Mouse (Mus musculus): ENCODE measurements around the gene Ppp4r3b.

The Ppp4r3b gene

GRCm38 (mm10) chr11:29238551-29238950 lies 65.9 kb downstream of the Ppp4r3b start:
- DNase-seq = no peak

GRCm38 (mm10) chr11:29239353-29239752 lies 66.7 kb downstream of the Ppp4r3b start:
- DNase-seq = no peak

GRCm38 (mm10) chr11:29241961-29242360 lies 69.3 kb downstream of the Ppp4r3b start:
- DNase-seq = no peak

DNA sequence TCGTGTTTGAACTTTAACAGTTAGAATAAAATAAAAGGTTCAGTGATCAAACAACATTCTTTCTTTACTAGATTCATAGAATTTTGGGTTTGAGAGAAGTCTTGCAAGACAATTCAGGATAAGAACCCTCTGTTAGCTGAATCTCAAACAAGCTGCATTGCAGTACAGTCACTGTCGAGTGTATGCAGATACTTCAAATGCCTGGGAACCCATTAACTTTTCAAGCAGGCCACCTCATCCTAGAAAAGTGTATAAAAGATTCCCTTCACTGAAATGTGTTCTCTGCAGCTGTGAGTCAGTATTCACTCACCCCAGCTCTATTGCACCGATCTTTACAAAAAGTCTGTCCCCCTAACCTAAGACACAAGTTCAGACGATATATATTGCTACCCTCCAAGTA lies 73.3 kb downstream of the Ppp4r3b start:
- DNase-seq = no peak

DNA sequence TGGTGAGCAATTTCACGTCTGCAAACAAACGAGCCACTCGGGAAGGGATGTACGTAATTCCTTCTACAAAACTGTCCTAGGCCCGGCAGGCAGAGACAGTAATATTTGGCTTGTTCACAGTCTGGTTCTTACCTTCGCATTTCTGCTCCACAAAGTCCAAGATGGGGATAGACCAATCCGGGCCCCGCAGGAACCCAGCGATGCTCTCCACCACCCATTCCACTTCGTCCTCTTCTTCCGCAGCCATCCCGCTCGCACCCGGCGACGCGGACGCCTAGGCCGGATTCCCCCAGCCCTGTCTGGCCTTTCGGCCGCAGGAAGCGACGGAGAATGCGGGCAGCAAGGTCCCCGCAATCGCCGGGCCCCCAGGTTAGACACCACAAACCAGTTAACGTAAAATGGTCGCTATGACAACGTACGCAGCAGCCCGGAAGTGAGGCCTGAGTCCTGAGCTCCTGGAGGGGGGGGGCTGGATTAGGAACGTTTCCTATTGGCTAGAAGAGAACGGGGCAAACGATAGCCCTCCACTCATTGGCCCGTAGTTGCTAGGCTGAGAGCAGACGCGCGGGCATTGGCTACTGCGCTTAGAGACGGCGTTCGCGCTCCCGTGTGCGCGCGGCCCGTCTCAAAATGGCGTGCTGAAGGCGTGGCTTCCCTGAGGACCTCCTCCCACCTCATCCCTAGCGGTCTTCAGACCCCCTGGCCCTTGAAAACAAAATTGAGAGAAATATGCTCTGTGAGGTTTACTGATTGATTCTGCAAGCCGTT lies 74.4 kb downstream of the Ppp4r3b start, which contains the start of gene Cfap36:
Gene Cfap36, minus strand, starts transcription at position 527 of the 768 bp plus-strand sequence.
- DNase-seq = peak; percentile 95

DNA sequence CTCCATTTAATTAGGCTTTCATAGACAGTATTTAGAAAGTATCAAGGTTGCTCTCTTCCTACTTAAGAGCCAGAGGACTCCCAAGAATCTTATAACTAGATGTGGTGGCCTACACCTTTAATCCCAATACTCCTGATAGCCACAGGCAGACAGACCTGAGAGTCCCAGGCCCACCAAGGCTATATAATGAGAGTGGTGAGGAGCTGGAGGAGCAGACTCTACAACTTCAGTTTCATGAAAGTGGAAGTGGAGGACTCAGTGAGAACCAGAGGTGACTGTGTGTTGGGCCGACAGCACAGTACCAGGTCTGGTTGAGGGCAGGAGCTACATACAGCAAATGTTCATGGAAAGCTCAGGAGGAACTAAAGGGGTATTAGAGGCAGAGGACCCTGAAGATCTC lies 75.0 kb downstream of the Ppp4r3b start:
- DNase-seq = no peak

GRCm38 (mm10) chr11:29248386-29248785 lies 75.7 kb downstream of the Ppp4r3b start:
- no peak for DNase-seq

DNA sequence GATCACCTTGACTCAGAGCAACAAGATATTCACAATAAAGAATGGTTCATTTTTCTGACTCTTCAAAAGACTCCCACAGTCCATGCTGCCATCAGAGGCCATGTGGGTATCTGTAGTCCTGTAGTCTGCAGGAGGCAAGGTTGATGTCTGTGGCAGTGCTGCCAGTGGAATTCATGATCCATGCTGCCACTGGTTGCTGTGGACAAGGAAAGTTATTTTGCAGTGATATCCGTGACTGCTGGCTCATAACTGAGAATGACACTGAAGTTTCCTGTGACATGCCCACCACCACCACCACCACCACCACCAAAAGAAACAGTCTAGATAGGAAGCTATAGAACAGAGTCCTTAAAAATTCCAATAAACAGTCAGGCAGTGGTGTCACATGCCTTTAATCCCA lies 82.0 kb downstream of the Ppp4r3b start:
- no peak for DNase-seq

- DNase-seq = peak; percentile 15
These were observed 95.1 kb downstream of the Ppp4r3b start for GRCm38 (mm10) chr11:29267824-29268223.
